Mouse (Mus musculus): Measurements from ENCODE around the gene Helz. TPM values are rescaled to one million over a fixed set of nuclear protein-coding genes. Genes with fewer than 3 reads are reported as not detected.

The Helz gene
- polyA plus RNA-seq, 2 experiments, result 15.9 to 21.6 TPM

- no peak overlapping the region for H3K4me2 ChIP-seq (replicated peaks; ENCODE audit: low read depth, low read length, severe bottlenecking)
- no peaks in the 10 kb centered on the region for H3K4me1 ChIP-seq (ENCODE audit: control insufficient read depth, insufficient read depth, low read length)
- no peak overlapping the region for H3K27ac ChIP-seq (replicated peaks; ENCODE audit: low read depth, low read length)
- no peaks in the 10 kb centered on the region for H3K9me3 ChIP-seq (ENCODE audit: control insufficient read depth, low read length)
- no peak for TF ChIP-seq POLR2A (IDR thresholded peaks at IDR 0.05; ENCODE audit: borderline replicate concordance, extremely low read depth, insufficient read depth, insufficient read length)
- no peak overlapping the region for H3K9ac ChIP-seq (ENCODE audit: low read depth, low read length, severe bottlenecking)
- DNase-seq (ENCODE audit: low spot score) (no peak), ATAC-seq (ENCODE audit: low FRiP score, low read depth) (no peak)
- H3K36me3 ChIP-seq (ENCODE audit: control insufficient read depth, insufficient read depth, low read length), result peaks cover 11% of the 10 kb centered on the region
- no peaks in the 10 kb centered on the region for H3K27me3 ChIP-seq (ENCODE audit: control insufficient read depth, insufficient read depth, low read length)
- H3K4me3 ChIP-seq (replicated peaks; ENCODE audit: low read length), result no peak overlapping the region
- WGBS, result 77% methylated on average over 7 of the region's 7 CpGs
Observed at GRCm38 (mm10) chr11:107734133-107734532, 186.4 kb downstream of the Helz start.

- no peak for TF ChIP-seq POLR2A (IDR thresholded peaks at IDR 0.05; ENCODE audit: borderline replicate concordance, extremely low read depth, insufficient read depth, insufficient read length)
- no peak overlapping the region for H3K27ac ChIP-seq (replicated peaks; ENCODE audit: low read depth, low read length)
- no peak overlapping the region for H3K9ac ChIP-seq (ENCODE audit: low read depth, low read length, severe bottlenecking)
- no peaks in the 10 kb centered on the region for H3K4me1 ChIP-seq (ENCODE audit: control insufficient read depth, insufficient read depth, low read length)
- H3K36me3 ChIP-seq (ENCODE audit: control insufficient read depth, insufficient read depth, low read length), result peaks cover 11% of the 10 kb centered on the region
- H3K27me3 ChIP-seq (ENCODE audit: control insufficient read depth, insufficient read depth, low read length), result no peaks in the 10 kb centered on the region
- H3K4me2 ChIP-seq (replicated peaks; ENCODE audit: low read depth, low read length, severe bottlenecking), result no peak overlapping the region
- DNase-seq (ENCODE audit: low spot score), result no peak
- no peaks in the 10 kb centered on the region for H3K9me3 ChIP-seq (ENCODE audit: control insufficient read depth, low read length)
- no peak for ATAC-seq (ENCODE audit: low FRiP score, low read depth)
- H3K4me3 ChIP-seq (replicated peaks; ENCODE audit: low read length), result no peak overlapping the region
- WGBS, result 83% methylated on average over 6 of the region's 6 CpGs
Observed at GRCm38 (mm10) chr11:107737886-107738285, 190.2 kb downstream of the Helz start.

- Histone ChIP-seq H3K27ac (replicated peaks; ENCODE audit: low read depth, low read length) (no peak overlapping the region), H3K4me2 (replicated peaks; ENCODE audit: low read depth, low read length, severe bottlenecking) (no peak overlapping the region), H3K36me3 (ENCODE audit: control insufficient read depth, insufficient read depth, low read length) (peaks cover 11% of the 10 kb centered on the region), H3K4me3 (replicated peaks; ENCODE audit: low read length) (no peak overlapping the region), H3K27me3 (ENCODE audit: control insufficient read depth, insufficient read depth, low read length) (no peaks in the 10 kb centered on the region), H3K9ac (ENCODE audit: low read depth, low read length, severe bottlenecking) (no peak overlapping the region), H3K4me1 (ENCODE audit: control insufficient read depth, insufficient read depth, low read length) (no peaks in the 10 kb centered on the region), H3K9me3 (ENCODE audit: control insufficient read depth, low read length) (no peaks in the 10 kb centered on the region)
- DNase-seq (ENCODE audit: low spot score), result no peak
- TF ChIP-seq POLR2A (IDR thresholded peaks at IDR 0.05; ENCODE audit: borderline replicate concordance, extremely low read depth, insufficient read depth, insufficient read length), result no peak
- no peak for ATAC-seq (ENCODE audit: low FRiP score, low read depth)
- 81% methylated on average over 20 of the region's 20 CpGs for WGBS
Observed at GRCm38 (mm10) chr11:107738418-107739099, 190.8 kb downstream of the Helz start.

GRCm38 (mm10) chr11:107743100-107743499, 195.4 kb downstream of the Helz start:
- Histone ChIP-seq H3K27ac (replicated peaks; ENCODE audit: low read depth, low read length) (no peak overlapping the region), H3K9ac (ENCODE audit: low read depth, low read length, severe bottlenecking) (no peak overlapping the region), H3K4me3 (replicated peaks; ENCODE audit: low read length) (no peak overlapping the region), H3K27me3 (ENCODE audit: control insufficient read depth, insufficient read depth, low read length) (no peaks in the 10 kb centered on the region), H3K4me1 (ENCODE audit: control insufficient read depth, insufficient read depth, low read length) (no peaks in the 10 kb centered on the region), H3K4me2 (replicated peaks; ENCODE audit: low read depth, low read length, severe bottlenecking) (no peak overlapping the region), H3K9me3 (ENCODE audit: control insufficient read depth, low read length) (no peaks in the 10 kb centered on the region), H3K36me3 (ENCODE audit: control insufficient read depth, insufficient read depth, low read length) (no peaks in the 10 kb centered on the region)
- DNase-seq (ENCODE audit: low spot score) (no peak), ATAC-seq (ENCODE audit: low FRiP score, low read depth) (no peak)
- no peak for TF ChIP-seq POLR2A (IDR thresholded peaks at IDR 0.05; ENCODE audit: borderline replicate concordance, extremely low read depth, insufficient read depth, insufficient read length)
- 40% methylated on average over 3 of the region's 3 CpGs for WGBS

Small RNAs within 50 kb of the gene (microRNA-seq; reads per million reads assigned to microRNA genes)
- not detected for gene Mir6932

Other genes starting within 250 kb of the Helz start
- 20.4 and 22.2 TPM in 2 replicates for gene Pitpnc1, start 77.2 kb upstream of the Helz start, polyA plus RNA-seq (2012; rRNA removed)
- gene Pitpnc1, start 77.2 kb upstream of the Helz start, polyA plus RNA-seq (2014; fragmentation: Nextera tagmentation; extraction: Ambion mirVana), result 25.2 and 30.3 TPM in 2 replicates
- 47.2 and 70.9 TPM in 2 replicates for gene Psmd12, start 68.4 kb upstream of the Helz start, polyA plus RNA-seq (2012; rRNA removed)
- gene Psmd12, start 68.4 kb upstream of the Helz start, polyA plus RNA-seq (2014; fragmentation: Nextera tagmentation; extraction: Ambion mirVana), result 156 and 158 TPM in 2 replicates
- gene Cacng1, start 168.6 kb downstream of the Helz start, polyA plus RNA-seq (2012; rRNA removed), result 14.4 and 14.8 TPM in 2 replicates
- 10.3 and 13.1 TPM in 2 replicates for gene Cacng1, start 168.6 kb downstream of the Helz start, polyA plus RNA-seq (2014; fragmentation: Nextera tagmentation; extraction: Ambion mirVana)
- gene Cacng4, start 246.6 kb downstream of the Helz start, polyA plus RNA-seq (2012; rRNA removed), result 13.9 and 16.5 TPM in 2 replicates
- gene Cacng4, start 246.6 kb downstream of the Helz start, polyA plus RNA-seq (2014; fragmentation: Nextera tagmentation; extraction: Ambion mirVana), result 4.8 and 10.9 TPM in 2 replicates